17 mouse cellular contexts compared by ENCODE assay signal in genomic region chr5:131631998-131632379, GRCm38 (mm10).
DNase-seq lines count a peak whose midpoint lies in the region; ATAC-seq lines count a peak whose summit lies in the region.
"Had no signal": no experiment of that assay in that cellular context is flagged by ENCODE, and none has a peak within 500 bp of the region (broad histone marks: within the 10 kb centered on the region; RNA-seq: fewer than 3 reads in every experiment).

No protein-coding gene starts in this region.

- 81% methylated on average over 4 of the region's 4 CpGs for whole genome bisulfite sequencing in hindbrain, embryonic 10.5 days
- 60% methylated on average over 4 of the region's 4 CpGs for WGBS in hindbrain, embryonic 16.5 days
- WGBS in neural tube, embryonic 11.5 days, result 53% methylated on average over 4 of the region's 4 CpGs
- 38% methylated on average over 4 of the region's 4 CpGs for WGBS in neural tube, embryonic 15.5 days
- WGBS in forebrain, embryonic 16.5 days, result 47% methylated on average over 4 of the region's 4 CpGs

- H3K9me3 ChIP-seq in hindbrain, embryonic 10.5 days, result no peaks in the 10 kb centered on the region
- H3K9me3 ChIP-seq in hindbrain, embryonic 16.5 days (ENCODE audit: control insufficient read depth, low read length), result no peaks in the 10 kb centered on the region
- no peaks in the 10 kb centered on the region for H3K9me3 ChIP-seq in neural tube, embryonic 11.5 days (ENCODE audit: control insufficient read depth, low read length)
- no peaks in the 10 kb centered on the region for H3K9me3 ChIP-seq in neural tube, embryonic 15.5 days (replicated peaks)
- H3K9me3 ChIP-seq in forebrain, embryonic 16.5 days (ENCODE audit: control insufficient read depth, low read length), result no peaks in the 10 kb centered on the region

- H3K36me3 ChIP-seq in hindbrain, embryonic 10.5 days, result no peaks in the 10 kb centered on the region
- H3K36me3 ChIP-seq in hindbrain, embryonic 16.5 days (ENCODE audit: control insufficient read depth, insufficient read depth, low read length), result no peaks in the 10 kb centered on the region
- no peaks in the 10 kb centered on the region for H3K36me3 ChIP-seq in neural tube, embryonic 11.5 days (ENCODE audit: control insufficient read depth, insufficient read depth, low read length)
- no peaks in the 10 kb centered on the region for H3K36me3 ChIP-seq in neural tube, embryonic 15.5 days
- H3K36me3 ChIP-seq in forebrain, embryonic 16.5 days (ENCODE audit: control insufficient read depth, insufficient read depth), result no peaks in the 10 kb centered on the region

- H3K4me2 ChIP-seq in hindbrain, embryonic 16.5 days (ENCODE audit: low read length), result no peak overlapping the region
- H3K4me2 ChIP-seq in neural tube, embryonic 11.5 days (ENCODE audit: low read depth), result no peak overlapping the region
- no peak overlapping the region for H3K4me2 ChIP-seq in neural tube, embryonic 15.5 days
- no peak overlapping the region for H3K4me2 ChIP-seq in forebrain, embryonic 16.5 days (ENCODE audit: low read length)

- ATAC-seq in hindbrain, embryonic 16.5 days, result no peak
- no peak for ATAC-seq in neural tube, embryonic 11.5 days (ENCODE audit: insufficient read depth, low FRiP score, low TSS enrichment)
- no peak for ATAC-seq in neural tube, embryonic 15.5 days (ENCODE audit: low FRiP score)
- no peak for ATAC-seq in forebrain, embryonic 16.5 days
- ATAC-seq in activated CD4-positive, CD25-positive, alpha-beta regulatory T cell, adult 4 months, result no peak

- peaks cover 26% of the 10 kb centered on the region for H3K4me1 ChIP-seq in hindbrain, embryonic 10.5 days (replicated peaks)
- H3K4me1 ChIP-seq in hindbrain, embryonic 16.5 days (ENCODE audit: control insufficient read depth, insufficient read depth, low read depth, low read length), result peaks cover 20% of the 10 kb centered on the region
- H3K4me1 ChIP-seq in neural tube, embryonic 11.5 days (ENCODE audit: control insufficient read depth, insufficient read depth, low read length), result peaks cover 11% of the 10 kb centered on the region
- H3K4me1 ChIP-seq in neural tube, embryonic 15.5 days, result peaks cover 24% of the 10 kb centered on the region
- H3K4me1 ChIP-seq in forebrain, embryonic 16.5 days (replicated peaks; ENCODE audit: control insufficient read depth, insufficient read depth, low read length), result peaks cover 22% of the 10 kb centered on the region

- H3K27ac ChIP-seq in hindbrain, embryonic 10.5 days, result peak overlapping the region; percentile 37; the same call in 1 of the 2 replicates
- no peak overlapping the region for H3K27ac ChIP-seq in hindbrain, embryonic 16.5 days (ENCODE audit: low read depth, low read length)
- H3K27ac ChIP-seq in neural tube, embryonic 11.5 days (ENCODE audit: low read depth, low read length), result peak overlapping the region; percentile 39; the same call in 1 of the 2 replicates
- no peak overlapping the region for H3K27ac ChIP-seq in neural tube, embryonic 15.5 days (replicated peaks)
- 0 out of 2 replicates have a peak overlapping the region, but pooled peaks have one; percentile 9 for H3K27ac ChIP-seq in forebrain, embryonic 16.5 days (ENCODE audit: low read length)
- H3K27ac ChIP-seq: layer of hippocampus, adult 2 months had no signal

- DNase-seq in hindbrain, embryonic 10.5 days (ENCODE audit: low spot score), result no peak
- DNase-seq in neural tube, embryonic 11.5 days (ENCODE audit: low spot score), result no peak
- DNase-seq in testis, postnatal 14 days (ENCODE audit: low spot score), result no peak
- DNase-seq: adrenal gland, postnatal 14 days; cerebellum, adult 8-10 months; gastrocnemius, postnatal 10 days; heart, adult 18-20 months; lung, adult 2 months; lung, postnatal 36 days; right cerebral cortex, adult 18-20 months; thymus, adult 2 months had no signal

- H3K9ac ChIP-seq in hindbrain, embryonic 16.5 days (ENCODE audit: low read depth, low read length), result no peak overlapping the region
- no peak overlapping the region for H3K9ac ChIP-seq in neural tube, embryonic 11.5 days (ENCODE audit: low read length)
- H3K9ac ChIP-seq in neural tube, embryonic 15.5 days (replicated peaks), result no peak overlapping the region
- H3K9ac ChIP-seq in forebrain, embryonic 16.5 days (replicated peaks; ENCODE audit: low read depth, low read length), result no peak overlapping the region

- peaks cover 73% of the 10 kb centered on the region for H3K27me3 ChIP-seq in hindbrain, embryonic 10.5 days (ENCODE audit: insufficient read depth, poor library complexity, severe bottlenecking)
- no peaks in the 10 kb centered on the region for H3K27me3 ChIP-seq in hindbrain, embryonic 16.5 days (replicated peaks; ENCODE audit: control insufficient read depth, insufficient read depth, low read length)
- no peaks in the 10 kb centered on the region for H3K27me3 ChIP-seq in neural tube, embryonic 11.5 days (ENCODE audit: control insufficient read depth, insufficient read depth, low read length)
- H3K27me3 ChIP-seq in neural tube, embryonic 15.5 days (replicated peaks), result no peaks in the 10 kb centered on the region
- no peaks in the 10 kb centered on the region for H3K27me3 ChIP-seq in forebrain, embryonic 16.5 days (replicated peaks; ENCODE audit: control insufficient read depth, insufficient read depth, low read length)

- H3K4me3 ChIP-seq in hindbrain, embryonic 10.5 days, result no peak overlapping the region
- H3K4me3 ChIP-seq in hindbrain, embryonic 16.5 days (ENCODE audit: low read length), result no peak overlapping the region
- no peak overlapping the region for H3K4me3 ChIP-seq in neural tube, embryonic 11.5 days (ENCODE audit: low read depth, low read length)
- H3K4me3 ChIP-seq in neural tube, embryonic 15.5 days (replicated peaks), result no peak overlapping the region
- no peak overlapping the region for H3K4me3 ChIP-seq in forebrain, embryonic 16.5 days (replicated peaks; ENCODE audit: low read length)
- H3K4me3 ChIP-seq: layer of hippocampus, adult 2 months; myocyte had no signal

Comparison
In these comparisons a context has a peak if more than half of its experiments do, and no peak if none do; other contexts are left out.
1. H3K27ac ChIP-seq: peak in hindbrain, embryonic 10.5 days (single experiment), neural tube, embryonic 11.5 days (single experiment) and forebrain, embryonic 16.5 days (single experiment); none in hindbrain, embryonic 16.5 days (single experiment) and neural tube, embryonic 15.5 days (single experiment).